Mouse (Mus musculus): ENCODE data around the gene Dct.

Gene Dct

DNA sequence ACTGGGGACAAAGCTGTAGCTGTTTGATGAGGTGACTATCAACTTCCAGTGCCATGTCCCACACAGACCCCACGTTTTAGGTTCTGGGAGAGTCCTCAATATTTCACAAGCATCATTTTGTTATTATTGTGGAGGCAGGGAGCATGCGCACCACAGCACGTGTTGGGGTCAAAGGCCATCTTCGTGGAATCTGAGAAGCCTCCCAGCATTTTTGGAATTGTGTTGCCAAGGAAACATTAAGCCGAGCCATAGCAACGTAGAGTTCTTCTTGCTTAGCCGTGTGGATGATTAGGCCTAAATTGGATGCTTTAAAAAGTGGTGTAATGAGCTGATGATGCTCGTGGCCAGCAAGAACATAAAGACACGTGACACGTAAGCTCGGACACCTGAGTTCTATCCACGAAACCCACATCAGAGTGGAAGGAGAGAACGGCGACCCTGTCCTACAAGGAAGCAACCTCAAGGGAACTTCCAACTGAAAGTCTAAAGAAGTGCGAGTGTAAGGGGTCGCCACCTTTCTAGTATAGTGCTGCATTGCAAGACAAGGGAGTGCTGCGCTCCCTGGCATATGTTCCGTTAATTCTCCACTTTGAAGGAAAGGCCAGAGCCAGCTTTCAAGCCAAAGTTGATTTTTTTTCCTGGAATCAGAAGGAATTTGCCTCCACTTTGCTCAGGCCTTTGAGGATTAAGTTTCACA is 9.8 kb downstream of the Dct start:
- no peak for DNase-seq

DNA sequence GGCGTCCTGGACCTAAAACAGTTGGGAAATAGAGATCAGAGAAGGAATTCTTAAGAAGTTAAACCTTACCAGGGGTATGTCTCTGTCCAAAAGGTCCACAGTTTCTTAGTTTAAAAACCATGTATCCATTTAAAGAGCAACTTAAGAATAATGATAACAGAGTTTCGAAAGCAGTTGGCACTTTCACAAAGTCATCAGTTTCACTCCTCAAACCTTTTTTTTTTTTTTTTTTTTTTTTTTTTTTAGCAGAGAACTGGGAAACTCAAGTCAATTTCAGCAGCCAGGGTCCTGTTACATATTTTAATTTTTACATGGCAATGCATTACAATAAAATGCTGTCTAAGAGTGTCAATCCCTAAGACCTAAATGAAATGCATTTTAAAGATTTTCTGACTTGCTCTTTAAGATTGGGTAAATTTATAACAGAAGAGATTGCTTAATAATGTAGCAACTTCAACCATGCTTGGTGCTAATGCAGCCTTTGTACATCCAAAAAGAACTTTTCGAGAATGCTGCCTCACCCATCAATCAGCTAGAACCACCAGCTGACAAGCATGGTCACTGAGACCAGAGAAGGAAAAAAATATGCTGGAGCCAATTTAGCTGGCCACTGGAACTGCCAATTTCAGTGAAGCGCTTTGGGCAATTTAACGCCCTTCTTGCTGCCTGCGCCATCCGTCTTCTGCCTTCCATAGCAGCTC is 11.3 kb downstream of the Dct start:
- DNase-seq = no peak

DNA sequence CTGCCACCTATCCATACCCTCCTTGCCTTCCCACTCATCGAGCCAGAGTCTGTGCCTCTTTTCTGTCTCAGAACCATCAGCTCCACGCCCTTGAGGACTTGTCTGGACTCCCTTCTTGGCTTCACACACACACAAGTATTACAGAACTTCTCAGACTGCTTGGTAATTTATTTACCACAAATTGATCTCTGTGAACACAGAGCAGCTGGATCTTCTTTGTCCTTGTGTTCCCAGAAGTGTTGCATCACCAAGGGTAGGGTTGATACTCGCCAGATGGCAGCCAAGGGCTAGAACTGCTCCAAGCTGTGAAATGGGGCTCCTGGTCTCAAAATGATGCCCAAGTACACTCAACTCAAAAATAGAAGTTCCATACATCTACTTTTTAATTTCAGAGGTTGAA is 13.0 kb downstream of the Dct start:
- DNase-seq = peak; percentile 53

DNA sequence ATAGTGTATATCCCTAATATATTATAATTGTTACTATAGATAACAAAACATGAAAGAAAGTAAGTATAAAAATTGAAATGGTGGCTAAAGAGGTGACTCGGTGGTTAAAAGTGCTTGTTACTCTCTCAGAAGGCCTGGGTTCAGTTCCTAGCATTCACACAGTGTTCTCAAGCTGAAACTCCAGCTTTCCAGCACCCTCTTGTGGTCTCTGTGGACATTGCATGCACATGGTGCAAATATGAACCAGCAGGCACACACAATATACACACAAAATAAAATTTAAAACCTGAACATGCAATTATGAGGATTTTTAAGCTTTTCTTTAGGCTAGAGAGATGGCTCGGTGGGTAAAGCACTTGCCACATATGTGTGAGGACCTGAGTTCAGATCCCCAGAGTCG is 24.5 kb downstream of the Dct start:
- DNase-seq = no peak

DNA sequence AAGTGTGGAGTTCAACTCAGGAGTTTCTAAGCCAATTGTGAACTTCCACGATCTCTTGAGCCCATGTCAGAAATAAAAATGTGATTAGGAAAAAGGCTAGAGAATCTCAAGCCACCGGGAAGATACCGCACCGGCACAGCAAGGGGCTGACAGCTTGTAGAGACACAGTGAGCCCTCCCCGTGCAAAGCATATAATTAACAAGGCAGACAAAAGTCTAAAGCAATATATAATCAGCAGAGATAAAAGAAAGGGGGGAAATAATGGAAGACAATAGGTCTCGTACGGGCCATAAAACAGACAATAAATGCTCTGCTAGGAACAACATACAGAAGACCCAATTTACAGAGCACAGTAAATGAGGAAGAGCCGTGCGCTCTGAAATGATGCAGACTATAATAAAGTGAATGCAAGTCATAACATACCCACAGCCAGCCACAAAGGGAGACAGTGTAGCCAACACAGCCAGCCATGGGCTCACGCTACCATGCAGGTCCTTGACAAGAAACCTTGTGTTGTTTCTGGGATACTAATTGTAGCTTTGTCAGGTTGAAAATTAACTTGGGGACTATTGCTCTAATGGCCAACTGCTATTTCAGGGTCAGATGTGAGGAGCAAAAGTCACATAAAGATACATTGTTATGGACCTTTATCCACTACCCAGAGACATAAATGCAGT is 30.0 kb downstream of the Dct start:
- no peak for DNase-seq

DNA sequence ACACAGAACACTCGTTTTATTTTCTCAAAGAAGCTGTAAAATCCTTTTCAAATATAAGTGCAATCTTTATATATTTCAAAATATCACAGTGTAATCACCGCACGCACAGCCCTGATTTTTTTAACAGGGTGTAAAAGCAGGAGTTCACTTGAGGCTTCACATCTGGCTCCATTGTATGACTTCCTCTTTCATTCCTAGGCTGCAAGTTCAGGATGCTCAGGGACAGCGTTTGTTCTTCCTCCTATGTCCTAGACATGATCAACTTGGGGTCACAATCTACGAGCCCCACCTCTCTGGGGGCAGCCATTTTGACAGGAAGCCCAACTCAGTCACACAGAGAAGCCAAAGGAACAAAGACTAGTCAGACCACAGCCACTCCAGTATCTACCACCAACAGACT is 32.7 kb downstream of the Dct start:
- no peak for DNase-seq

DNA sequence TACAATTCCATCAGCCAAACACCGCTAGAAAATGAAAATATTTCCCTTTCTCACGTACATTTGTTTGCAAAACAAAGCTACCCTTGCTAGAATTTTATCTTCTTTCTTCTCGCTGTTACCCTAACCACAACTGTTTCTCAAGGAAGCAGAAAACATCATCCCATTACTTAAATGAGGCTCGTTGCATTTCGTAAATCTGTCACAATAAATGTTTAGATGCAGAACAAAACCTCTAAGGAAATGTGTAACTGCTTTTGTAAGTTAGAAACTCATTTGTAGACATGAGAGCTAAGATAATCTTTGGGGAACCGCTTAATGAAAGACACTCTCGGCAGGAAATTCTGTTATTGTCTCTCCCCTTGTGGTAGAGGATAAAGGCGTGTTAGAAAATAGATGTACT is 38.8 kb downstream of the Dct start:
- no peak for DNase-seq

DNA sequence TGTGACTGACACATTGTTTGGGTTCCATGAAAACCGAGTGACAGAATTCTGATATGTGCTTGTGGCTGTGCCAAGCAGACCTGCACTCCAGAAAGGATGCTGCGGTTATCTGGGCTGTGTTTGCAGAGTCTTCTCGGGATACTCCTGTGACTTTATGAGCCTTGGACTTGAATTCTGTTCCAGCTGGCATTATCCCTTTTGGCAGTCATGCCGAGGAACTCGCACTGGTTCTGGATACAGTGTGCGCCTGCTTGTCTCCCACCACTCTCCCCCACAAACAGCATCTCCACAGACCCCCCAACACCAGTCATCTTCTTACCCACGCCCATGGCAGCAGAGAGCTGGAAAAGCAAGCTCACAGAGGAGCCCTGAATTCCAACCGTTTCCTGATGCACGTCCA is 42.5 kb downstream of the Dct start:
- DNase-seq = no peak

DNA sequence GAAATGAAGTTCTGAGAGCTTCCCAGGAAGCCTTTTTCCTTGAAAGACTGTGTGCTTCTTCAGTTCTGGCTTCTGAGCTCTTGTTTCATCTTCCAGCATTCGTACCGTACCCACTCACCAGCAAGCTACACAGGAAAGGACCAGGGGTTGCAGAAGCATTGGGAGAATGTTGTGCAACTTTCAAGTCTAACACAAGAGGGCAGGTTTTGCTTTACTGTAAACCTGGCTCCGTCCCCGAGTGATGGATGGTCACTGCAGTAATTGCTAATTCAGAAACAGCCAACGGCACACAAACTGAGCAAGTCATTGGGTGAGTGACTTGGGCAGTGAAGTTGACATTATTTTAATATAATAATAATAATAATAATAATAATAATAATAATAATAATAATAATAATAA is 46.3 kb downstream of the Dct start:
- DNase-seq = peak; percentile 74

DNA sequence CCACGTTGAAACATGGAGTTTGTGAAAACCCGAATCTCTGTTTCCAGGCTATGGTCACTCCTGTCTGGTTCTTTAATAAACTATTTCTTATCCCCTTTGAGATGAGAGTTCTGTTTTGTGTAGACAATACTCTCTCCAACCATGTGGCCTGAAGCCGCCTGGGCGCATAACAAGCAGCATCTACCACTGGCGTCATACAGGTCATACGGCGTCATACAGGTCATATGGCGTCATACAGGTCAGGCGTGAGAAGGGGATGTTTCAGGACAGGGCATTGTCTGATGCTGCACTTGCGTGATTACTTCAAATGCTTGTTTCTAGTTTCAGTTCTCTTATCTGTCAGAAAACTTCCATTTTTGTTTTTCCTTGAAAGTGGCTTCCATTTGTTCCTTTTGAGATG is 47.6 kb downstream of the Dct start:
- no peak for DNase-seq

DNA sequence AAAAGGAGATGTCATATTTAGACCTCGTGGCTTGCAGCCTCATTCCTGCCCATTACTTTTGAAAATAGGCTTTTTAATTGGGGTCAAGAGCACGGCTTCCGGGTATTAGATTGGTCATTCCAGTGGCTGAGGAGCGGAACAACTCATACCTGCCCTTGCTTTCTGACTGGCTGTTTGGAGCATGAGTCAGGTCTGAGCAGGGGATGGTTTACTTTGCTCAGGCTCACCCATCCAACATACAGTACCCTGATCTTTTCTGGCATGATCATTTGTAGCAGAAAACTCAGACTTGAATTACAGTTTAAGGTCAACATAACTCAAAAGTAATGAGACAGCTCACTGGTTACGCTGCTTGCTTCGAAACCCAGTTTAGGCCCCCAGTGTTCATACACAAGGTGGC is 58.2 kb downstream of the Dct start:
- no peak for DNase-seq

DNA sequence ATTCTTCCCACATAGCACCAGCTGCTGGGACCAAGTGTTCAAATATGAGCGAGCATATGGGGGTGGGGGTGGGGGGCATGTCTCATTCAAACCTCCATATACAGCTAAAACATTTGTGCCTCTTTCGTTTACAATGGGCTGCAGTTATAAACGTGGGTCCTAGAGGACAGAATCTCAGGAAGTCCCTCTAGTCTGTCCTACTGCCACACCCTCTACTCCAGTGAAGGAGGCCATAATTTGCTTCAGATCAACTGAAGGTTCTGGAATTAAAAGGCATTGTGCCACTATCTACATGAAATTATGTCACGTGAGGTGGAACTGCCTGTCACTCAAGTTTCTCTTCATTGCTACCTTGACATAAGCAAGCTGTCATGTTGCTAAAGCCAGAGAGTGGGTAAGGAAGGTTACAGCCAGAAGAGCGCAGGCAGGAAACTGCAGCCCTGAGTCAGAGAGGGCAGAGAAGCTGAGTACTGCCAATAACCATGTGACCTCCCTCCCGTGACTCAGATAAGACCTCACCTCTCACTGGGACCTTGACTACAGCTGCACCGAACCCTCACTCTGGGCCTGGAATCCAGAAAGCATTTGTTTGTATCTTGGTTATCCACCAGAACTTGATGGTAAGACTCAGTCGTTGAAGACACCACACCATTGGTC is 59.3 kb downstream of the Dct start:
- DNase-seq = no peak

DNA sequence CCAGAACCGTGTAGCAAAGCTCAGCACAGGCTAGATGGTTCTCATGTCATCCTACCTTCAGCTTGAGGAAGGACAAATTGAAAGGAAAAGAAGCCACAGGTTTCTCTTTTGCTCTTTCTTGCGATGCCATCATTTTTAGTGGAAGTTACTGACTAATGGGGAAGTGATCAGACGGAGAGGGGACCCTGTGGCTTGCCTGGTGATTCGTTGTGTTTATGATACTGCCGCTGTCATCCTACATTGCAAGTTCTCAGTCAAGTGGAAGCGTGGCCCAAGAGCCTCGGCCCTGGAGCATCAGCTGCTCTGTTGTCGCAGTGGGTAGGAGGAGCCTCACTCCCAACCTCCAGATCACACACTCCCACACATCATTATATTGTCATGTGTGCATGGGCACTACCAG is 61.8 kb downstream of the Dct start:
- DNase-seq = no peak

DNA sequence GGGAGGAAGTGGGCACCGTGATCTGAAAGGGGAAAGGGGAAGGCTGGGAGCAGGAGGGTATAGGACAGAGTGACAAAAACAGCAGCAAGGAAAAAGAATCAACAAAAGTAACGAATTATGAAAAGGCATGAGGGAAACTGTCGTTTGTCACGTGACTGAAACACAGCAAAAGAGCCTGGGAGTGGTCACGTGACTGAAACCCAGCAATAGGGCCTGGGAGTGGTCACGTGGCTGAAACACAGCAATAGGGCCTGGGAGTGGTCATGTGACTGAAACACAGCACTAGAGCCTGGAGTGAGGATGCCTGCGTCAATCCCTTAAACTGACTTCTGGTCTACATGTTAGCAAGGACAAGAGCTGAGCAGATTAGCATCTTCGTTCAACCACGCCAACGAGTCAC is 63.6 kb downstream of the Dct start:
- no peak for DNase-seq

DNA sequence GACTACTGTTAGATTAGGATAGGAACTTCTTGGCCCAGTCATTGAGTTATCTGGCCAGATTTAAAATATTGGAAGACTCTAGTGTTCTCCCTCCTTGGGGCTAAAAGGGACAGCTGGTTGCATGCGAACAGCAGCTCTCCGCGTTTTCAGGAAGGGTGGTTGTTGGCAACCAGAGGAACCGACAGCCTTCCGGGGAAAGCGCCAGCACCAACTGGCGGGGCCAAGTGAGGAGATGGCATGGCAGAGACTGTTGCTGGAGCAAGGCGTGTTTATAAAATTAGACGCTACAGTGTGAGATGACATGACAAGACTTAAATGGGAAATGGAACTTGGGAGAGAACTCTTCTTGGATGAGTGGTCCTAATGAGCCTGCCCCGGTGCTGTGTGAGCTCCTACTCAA is 70.5 kb downstream of the Dct start:
- peak; percentile 43 for DNase-seq

DNA sequence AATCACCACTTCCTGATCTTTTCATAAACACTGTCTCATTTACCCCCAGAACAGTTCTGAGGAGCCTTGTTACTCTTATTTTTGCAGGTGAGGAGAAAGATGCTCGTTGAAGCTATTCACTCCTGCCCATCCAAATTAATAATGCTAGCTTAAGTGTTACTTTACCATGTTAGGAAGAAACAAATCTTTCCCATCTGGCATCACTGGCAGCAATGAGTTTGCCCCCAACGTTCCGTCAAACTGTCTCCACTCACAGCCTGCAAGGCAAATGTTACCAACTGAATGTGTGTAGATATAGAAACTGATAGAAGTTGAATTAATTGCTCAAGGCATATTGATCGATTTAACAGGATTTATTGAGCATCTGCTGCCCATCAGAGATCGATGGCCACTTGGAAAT is 79.5 kb downstream of the Dct start:
- DNase-seq = no peak

All from lung, postnatal 10 days (tissue).